Mouse (Mus musculus) gastrocnemius, postnatal 14 days (tissue): Measurements from ENCODE around the gene Pdia6. TPM values are rescaled to one million over a fixed set of nuclear protein-coding genes. Genes with fewer than 3 reads are reported as not detected.

Source experiments
- DNase-seq: peaks from one replicate; pipeline ENCODE4 v3.0.0; 2021; ENCODE audit warnings: mixed read lengths
- intact Hi-C: fragments of 180-260 bp; cut with DNase I; formaldehyde crosslinking; loops from one replicate; pipeline ENCODE4 v1.15.1; 2025; ENCODE audit warnings: low total_unique reads
- total RNA-seq, 2 experiments: library from RNA; stranded (reverse); gene quantifications; 2 replicates each; pipeline ENCODE4 v1.2.3; 2021

Gene Pdia6
- total RNA-seq, 2 experiments from 2014 or later, result 55.3 to 68.7 TPM

DNA sequence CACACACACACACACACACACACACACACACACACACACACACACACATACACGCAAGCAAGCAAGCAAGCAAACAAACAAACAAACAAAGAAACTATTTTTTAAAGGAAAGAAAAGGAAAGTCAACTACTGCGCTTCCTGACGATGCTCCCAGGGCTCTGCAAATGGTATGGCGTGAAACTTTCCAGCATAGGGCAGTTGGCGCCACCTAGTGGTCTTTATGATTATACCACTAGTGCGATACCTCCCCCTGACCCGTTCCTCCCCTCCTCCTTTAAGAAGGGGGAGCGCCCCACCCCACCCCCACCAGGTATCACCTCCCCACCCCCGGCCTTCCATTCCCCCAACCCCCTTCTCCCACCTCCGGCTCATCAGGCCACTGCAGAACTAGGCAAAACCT, 9.4 kb upstream of the Pdia6 start:
- intact Hi-C loops, result loop anchor here (5.0 to 10.0 kb wide), 2 partner anchors 225 to 452 kb away; partner anchors contain the start of gene Greb1
- peak; percentile 53 for DNase-seq

DNA sequence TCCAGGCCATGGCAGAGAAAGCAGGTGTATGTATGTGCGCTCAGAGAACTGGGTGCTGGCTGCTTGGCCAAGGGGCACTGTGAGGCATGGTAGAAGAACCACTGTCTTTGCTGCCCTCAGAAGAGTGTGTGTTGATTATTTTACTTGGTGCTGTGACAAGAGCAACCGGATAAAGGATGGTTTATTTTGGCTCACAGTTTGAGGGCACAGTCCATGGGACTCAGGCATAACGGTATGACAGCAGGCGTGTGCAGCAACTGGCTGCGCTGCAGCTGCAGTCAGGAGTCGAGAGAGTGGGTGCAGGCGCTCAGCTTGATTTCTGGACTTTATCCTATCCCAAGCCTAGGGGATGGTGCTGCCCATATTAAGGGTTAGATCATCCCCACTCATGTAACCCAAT, 7.9 kb upstream of the Pdia6 start:
- DNase-seq, result no peak
- intact Hi-C loops, result loop anchor here (5.0 to 10.0 kb wide), 2 partner anchors 226 to 454 kb away; partner anchors contain the start of gene Greb1

DNA sequence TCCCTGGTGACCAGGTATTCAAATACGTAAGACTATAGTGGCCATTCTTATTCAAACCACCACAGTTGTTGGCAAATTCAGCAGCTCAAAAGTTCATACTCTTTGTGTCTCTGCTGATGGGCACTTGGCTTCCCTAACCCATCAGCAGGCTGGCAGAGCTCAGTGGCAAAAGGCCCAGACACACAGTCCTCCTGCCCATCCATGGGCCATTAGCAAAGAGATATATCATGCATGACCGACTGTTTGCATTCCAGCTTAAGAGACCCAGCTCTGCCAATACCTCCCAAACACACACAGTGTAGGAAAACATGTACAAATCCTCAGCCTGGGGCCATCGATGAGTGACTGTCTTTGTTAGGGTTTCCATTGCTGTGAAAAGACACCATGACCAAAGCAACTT, 5.3 kb upstream of the Pdia6 start:
- no peak for DNase-seq

DNA sequence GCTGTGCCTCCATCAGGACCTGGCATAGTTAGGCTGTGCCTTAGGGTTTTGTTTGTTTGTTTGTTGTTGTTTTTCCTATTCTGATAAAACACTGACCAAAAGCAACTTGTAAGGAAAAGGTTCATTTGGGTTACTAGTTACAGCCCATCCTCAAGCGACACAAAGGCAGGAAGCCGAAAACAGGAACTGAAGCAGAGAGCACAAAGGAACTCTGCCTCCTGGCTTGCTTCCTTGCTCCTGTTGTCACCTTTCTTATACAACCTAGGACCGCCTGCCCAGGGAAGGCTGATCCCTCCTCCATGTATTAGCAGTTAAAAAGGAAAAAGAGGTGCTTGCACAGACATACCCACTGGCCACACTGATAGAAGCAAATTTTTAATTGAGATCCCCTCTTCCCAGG, 2.5 kb upstream of the Pdia6 start:
- no peak for DNase-seq
- intact Hi-C loops, result no loop called here

More for the DNA sequence above, 5.3 kb upstream of the Pdia6 start:
- intact Hi-C loops, result no loop called here

DNA sequence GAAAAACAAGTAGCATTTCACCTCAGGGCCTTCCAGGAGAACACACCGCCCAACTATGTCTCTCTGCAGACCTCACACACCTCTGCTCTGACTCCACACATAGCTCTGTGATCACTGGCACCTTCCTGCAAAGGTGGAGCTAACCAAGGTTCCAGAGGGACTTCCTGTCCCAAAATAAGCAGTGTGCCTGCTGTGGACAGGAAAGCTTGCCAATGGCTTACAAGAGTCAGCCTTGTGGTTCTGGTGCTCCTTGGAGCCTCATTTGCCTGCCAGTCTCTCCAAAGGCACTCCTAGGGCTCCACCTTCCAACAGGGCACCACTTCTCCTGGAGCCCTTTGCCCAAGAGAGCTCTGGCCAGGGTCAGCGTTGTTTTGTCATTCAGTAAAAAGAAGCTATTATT, 1.5 kb upstream of the Pdia6 start:
- intact Hi-C loops, result no loop called here
- no peak for DNase-seq

DNA sequence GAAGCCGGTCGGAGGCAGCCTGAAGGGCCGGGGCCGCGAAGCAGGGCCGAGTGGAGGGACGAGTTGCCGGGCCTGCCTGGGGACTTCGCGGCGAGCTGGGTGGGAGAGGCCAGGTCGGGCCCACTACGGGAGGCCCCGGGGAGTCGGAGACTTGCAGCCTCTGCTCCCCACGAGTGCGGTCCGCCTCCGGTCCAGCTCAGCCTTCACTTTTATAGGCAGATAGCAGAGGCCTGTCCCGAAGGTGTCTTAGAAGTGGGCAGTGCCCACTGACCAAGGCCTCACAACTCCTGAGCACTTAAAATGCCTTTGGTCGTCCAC, 287 bp downstream of the Pdia6 start:
- intact Hi-C loops, result no loop called here
- no peak for DNase-seq

DNA sequence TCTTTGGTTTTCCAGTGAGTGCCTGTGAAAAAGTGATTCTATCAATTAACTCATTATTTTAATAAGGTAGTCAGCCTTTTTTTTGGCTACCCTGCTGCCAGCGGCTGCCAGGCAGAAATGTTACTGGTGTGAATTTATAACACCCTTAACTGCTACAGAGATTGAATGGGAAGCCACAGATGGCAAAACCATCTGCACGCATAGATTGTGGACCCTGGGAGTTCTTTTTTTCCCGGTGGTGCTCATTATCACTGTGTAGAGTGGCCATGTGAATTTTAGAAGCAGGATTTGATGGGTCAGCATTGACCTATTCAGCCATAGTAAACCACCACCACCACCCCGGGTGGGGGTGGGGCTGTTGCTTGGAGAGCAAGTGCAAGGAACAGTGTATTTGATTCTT, 971 bp downstream of the Pdia6 start:
- intact Hi-C loops, result no loop called here
- DNase-seq, result no peak

DNA sequence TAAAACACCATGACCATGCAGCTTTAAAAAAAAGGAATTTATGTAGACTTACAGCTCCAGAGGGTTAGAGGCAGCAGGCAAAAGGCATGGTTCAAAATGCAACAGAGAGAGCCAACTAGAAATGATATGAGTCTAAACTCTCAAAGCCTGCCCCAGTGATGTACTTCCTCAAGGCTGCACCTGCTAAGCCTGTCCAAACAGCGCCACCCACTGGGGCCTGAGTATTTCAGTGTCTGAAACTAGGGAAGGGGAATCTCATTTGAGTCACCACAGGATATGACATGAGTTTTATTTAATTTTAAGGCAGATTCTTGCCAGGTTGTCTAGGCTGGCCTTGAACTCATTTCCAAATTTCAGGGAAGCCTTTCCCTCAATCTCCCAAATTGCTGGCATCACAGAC, 4.9 kb downstream of the Pdia6 start:
- intact Hi-C loops, result no loop called here
- peak; percentile 32 for DNase-seq

DNA sequence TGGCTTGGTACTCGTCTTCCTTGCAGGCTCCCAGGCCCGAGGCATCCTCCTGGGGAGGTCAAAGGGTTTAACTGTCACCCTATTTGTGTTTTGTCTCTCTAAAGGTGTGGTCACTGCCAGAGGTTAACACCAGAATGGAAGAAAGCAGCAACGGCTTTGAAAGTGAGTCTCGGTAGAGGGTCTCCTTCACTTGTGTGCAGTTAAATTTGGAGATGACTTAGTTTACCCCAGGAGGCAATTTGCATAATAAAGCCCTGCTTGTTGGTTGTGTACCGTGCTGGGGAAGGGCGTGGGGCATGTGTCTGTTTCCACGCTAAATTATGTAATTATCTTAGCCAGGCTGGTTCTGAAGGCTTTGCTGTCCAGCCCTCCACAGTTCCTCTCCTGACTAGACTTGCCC, 7.5 kb downstream of the Pdia6 start:
- DNase-seq, result no peak
- intact Hi-C loops, result no loop called here

DNA sequence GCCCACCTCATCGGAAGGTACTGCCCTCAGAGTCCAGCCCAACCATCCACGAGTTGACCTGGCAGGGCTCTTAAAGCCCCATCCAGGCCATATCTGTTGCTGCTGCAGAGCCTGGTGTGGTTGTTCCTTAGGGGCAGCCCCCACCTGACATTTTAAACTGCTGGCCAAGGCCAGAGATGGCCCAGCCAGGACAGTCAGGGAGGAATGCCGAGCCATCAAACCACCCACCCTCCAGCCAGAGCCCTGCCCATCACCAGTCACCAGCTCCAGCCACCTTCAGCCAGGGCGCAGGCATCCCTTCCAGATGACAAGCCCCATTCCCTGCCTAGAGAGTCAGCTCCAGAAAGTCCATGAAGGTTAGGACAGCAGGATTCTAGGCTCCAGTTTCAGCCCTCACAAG, 22.2 kb downstream of the Pdia6 start:
- intact Hi-C loops, result no loop called here
- no peak for DNase-seq

DNA sequence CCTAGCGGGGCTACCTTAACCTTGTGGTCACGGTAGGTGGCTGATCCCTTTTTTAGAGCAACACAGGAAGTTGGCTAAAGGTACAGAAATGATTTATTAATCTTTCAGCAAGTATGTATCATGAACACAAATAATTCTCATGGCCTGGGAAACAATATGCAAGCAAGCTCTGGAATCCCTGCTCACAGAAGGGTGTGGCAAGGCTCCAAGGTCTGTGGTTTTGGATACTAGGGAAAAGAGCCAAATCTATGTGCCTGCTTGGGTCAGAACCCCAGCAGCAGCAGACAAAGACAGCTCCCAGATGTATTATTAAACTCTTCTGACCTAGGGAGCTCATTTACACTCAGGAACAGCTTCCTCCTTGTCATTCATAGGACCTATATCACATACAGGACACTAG, 22.7 kb downstream of the Pdia6 start:
- no peak for DNase-seq
- intact Hi-C loops, result no loop called here

DNA sequence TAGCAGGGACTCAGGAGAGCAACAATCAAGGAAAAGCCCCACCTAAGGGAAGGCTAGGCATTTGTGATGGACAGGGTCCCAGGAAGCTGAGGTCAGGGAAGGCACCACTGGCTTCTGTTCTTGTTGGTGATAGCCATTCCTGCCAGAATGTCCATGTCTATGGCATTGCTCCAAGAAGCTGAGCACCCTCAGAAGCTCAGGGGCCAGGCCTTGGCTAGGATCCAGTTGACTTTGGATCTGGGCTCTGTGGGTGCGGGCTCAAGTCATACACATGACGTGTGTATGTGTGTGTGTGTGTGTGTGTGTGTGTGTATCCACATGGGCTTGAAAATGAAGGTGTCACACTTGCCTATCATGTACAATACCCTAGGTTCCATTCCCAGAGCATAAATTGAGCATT, 23.6 kb downstream of the Pdia6 start:
- no peak for DNase-seq
- intact Hi-C loops, result no loop called here

DNA sequence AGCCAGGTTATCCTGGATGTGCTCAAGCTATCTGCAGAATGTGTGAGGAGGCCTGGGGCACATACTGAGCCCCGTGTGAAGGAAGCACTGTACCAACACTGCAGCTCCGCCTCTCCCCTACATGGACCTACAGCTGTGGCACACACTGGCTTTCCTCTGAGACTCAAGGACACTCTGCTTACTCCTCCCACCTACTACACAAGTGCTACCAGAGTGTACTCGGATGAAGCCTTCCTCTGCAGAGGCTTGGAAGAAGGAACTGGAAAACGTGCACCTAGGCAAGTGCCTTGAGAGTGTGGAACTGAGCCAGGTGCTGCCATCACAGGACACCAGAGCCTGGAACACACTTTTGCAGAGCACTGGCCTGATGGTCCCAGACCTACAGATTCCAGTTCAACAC, 24.2 kb downstream of the Pdia6 start:
- intact Hi-C loops, result no loop called here

DNA sequence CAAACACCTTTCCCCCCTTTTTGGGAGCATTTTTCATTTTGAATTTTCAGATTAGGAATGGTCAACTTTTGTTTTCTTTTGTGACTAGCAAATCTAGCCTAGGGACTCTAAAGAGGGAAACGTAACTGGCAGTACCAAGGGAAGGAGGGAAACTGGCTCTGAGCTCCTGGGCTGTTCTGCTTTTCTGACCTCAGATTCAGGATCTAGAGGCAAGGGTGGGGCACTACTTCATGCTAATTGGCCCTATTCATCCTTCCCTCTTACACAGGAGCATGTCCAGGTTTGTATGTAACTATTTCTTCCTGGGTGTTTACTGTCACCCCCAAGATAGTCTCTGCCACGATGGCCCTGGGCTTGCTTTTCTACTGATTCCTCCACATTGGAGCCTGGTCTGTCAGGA, 30.6 kb downstream of the Pdia6 start:
- DNase-seq, result no peak
- intact Hi-C loops, result no loop called here

More for the DNA sequence above, 24.2 kb downstream of the Pdia6 start:
- DNase-seq, result no peak

DNA sequence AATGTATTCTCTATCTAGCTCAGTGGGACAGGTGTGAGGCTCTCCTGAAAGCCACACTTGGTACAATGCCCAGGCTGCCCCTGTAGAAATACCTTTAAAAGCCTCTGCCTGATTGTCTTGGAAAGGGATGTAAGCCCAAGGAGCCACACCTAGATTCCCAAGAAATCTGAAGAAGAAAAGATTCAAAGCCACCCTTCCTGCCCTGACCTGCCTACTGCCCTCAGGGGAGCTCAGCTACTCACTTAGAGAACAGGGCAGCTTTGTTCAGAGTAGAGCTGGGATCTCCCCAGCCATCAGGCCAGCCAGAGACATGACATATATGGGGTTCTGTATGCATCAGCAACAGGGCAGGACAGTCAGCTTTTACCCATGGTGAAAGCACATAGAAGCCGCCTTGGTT, 33.6 kb downstream of the Pdia6 start:
- no peak for DNase-seq
- intact Hi-C loops, result no loop called here

DNA sequence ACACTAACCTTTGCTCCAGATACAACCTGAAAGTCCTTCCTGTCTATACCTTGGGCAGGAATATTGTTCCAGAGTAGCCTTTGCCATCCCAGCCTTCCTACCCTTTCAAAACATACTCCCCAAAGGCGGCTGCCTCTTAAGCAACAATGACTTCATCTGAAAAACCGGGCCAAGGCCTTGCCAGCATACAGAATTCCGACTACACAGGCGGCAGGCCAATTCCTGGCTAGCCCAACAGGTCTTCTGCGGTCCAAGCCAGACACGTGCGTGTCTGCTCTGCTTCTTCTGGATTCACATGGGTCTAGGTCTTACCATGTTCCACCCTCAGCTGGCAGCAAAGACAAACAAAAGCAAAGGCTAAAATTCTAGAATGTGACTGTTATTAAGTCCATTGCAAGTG, 39.1 kb downstream of the Pdia6 start:
- no peak for DNase-seq

DNA sequence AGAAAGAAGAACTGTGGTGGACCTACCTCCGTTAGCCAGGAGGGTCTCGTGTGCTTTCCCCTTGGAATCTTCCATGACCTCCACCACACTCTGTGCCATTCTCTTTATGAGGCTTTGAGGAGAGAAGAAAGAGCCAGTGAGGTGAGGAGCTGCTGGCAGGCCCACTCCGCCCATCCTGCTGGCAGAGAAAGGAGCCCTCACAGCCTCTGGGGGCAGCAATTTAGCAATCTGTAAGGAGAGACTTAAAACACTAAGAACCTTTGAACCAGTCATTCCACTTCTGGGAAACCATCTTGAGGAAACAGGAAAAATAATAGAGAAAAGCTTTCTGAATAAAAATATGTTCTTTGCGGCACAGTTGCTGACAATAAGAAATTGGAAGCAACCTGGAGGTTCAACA, 41.9 kb downstream of the Pdia6 start:
- no peak for DNase-seq
- intact Hi-C loops, result no loop called here

More for the DNA sequence above, 39.1 kb downstream of the Pdia6 start:
- intact Hi-C loops, result no loop called here

DNA sequence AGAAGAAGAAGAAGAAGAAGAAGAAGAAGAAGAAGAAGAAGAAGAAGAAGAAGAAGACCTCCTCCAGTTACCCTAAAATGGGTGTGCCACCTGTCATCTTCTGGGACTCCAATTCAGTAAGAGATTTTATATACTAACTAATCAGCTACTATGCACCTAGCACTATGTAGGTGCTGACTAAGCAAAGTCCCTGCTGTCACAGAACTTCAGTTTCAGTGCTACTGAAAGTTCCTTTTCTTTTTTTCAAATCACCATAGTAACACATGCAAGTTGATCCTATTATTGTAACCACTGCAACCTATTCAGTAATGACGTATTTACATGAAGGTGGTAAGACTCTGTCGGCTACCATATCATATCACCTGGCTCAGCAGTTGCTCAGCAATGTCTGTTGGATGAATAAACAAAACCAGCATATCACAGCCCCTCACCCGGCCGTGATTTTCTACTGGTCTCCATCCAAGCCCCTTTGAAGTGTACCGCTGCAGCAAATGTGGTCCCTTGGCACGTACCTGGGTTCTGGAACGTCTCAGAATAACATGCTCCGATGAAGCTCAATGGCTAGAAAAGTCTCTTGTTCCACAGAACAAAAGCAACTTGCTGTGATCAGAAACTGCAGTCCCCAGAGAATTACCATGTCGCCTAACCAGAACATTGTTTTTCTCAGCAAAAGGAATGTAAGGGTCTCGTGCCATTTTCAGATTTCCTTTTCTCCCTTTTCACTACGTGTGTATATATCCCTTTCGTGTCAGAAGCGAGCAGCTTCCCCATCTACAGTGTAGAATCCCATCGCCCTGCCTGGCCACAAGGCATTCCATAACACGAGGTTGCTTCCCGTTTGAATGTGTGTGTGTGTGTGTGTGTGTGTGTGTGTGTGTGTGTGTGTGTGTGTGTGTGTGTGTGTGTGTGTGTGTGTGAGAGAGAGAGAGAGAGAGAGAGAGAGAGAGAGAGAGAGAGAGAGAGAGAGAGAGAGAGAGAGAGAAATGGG, 44.8 kb downstream of the Pdia6 start:
- DNase-seq, result no peak
- intact Hi-C loops, result no loop called here

DNA sequence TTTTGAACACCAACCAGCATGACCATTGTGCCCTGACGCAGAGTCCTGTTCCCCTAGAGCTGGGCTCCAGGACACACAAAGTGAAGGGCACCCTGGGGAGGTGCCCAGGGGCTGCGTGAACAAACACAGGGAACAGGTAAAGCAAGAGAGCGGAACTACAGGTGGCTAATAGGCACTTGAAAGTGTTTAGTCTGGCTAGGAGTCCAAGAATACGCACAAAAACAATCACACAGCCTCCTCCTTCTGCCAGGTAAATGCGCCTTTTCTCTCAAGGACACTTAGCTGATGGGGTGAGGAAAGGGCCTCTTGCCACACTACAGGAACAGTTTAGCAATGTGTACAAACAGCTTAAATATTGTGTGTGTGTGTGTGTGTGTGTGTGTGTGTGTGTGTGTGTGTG, 49.8 kb downstream of the Pdia6 start:
- no peak for DNase-seq
- intact Hi-C loops, result no loop called here

DNA sequence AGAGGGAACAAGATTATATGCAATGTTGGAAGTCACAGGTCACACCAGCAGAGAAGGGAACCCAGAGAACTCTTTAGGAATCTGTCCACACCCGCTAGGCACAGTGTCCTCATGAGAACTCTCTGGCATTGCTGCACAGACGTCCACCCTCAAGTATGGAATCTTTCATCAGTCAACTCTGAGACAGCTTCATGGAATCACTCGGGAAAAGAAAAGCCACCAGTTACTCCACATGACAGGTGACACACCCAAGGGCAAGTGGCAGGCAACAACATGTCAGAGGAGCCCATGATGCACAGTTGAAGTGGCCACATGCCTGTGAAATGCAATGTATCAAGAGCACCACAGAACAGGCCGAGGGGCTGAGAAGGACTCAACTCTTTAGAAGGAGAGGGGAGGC, 51.6 kb downstream of the Pdia6 start:
- no peak for DNase-seq
- intact Hi-C loops, result no loop called here

DNA sequence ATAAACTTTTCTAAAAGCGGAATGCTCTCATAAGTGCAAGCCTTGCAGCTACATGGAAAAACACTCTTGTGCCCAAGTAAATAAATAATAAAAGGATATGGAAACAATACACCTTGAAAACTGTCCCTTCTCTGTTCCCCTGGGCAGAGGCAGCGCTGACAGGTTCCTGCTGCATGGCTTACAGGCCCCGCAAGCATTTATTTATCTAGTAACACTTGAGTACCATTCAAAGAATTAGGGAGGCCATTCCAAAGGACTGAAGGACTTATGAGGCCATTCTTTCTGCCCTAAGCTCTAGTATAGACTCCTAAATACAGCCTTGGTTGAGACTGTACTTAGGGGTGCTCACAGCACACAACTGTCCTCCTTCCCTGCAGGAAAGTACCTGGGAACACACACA, 52.1 kb downstream of the Pdia6 start:
- no peak for DNase-seq
- intact Hi-C loops, result no loop called here
